Mouse (Mus musculus) hematopoietic stem cell, adult 5-6 weeks (primary cell): ENCODE measurements at regions not wholly inside any gene's neighbourhood (a gene's known extent, or its start where the extent isn't known, plus 50 kb on each side); places are given as distances from the start of the nearest gene placed in this dataset.
A peak's percentile ranks its signal among the peaks of the same experiment; 100 is the strongest.

Experiments used
- ATAC-seq, 2 experiments: fragments of 125-278 bp in 1 of 2; replicated peaks in 1 of 2; 2 replicates each; pipeline ENCODE4 v1.8.0; 2016 to 2017; ENCODE audit warnings: inconsistent platforms in 2 of 2, mild to moderate bottlenecking in 2 of 2, moderate number of reproducible peaks in 2 of 2, low read depth in 1 of 2, moderate TSS enrichment in 1 of 2; ENCODE audit not compliant: low FRiP score in 2 of 2, poor library complexity in 2 of 2, severe bottlenecking in 2 of 2, insufficient read depth in 1 of 2, low TSS enrichment in 1 of 2

- ATAC-seq = no peak
Observed at GRCm38 (mm10) chr9:120741521-120741920, 170.3 kb downstream of the Rpl14 start.

- ATAC-seq = no peak
Observed at GRCm38 (mm10) chr9:120743455-120743854, 172.2 kb downstream of the Rpl14 start.

GRCm38 (mm10) chr9:120745674-120746073, 174.4 kb downstream of the Rpl14 start:
- ATAC-seq = no peak

GRCm38 (mm10) chr9:120750820-120751219, 178.2 kb upstream of the Ctnnb1 start:
- ATAC-seq = no peak

GRCm38 (mm10) chr9:120751686-120752484, 177.1 kb upstream of the Ctnnb1 start:
- ATAC-seq = no peak

- ATAC-seq = no peak
Observed at GRCm38 (mm10) chr9:120754151-120754550, 174.9 kb upstream of the Ctnnb1 start.

GRCm38 (mm10) chr9:120755486-120755885, 173.5 kb upstream of the Ctnnb1 start:
- ATAC-seq = no peak

GRCm38 (mm10) chr9:120758003-120758402, 171.0 kb upstream of the Ctnnb1 start:
- ATAC-seq = no peak

- no peak for ATAC-seq
Observed at GRCm38 (mm10) chr9:120758632-120759031, 170.4 kb upstream of the Ctnnb1 start.

GRCm38 (mm10) chr9:120759771-120760170, 169.2 kb upstream of the Ctnnb1 start:
- peak; percentile 12 to 39; a peak in 1 of 4 replicates for ATAC-seq

- no peak for ATAC-seq
Observed at GRCm38 (mm10) chr9:120763802-120764201, 165.2 kb upstream of the Ctnnb1 start.

GRCm38 (mm10) chr9:120764663-120765062, 164.4 kb upstream of the Ctnnb1 start:
- no peak for ATAC-seq

- no peak for ATAC-seq
Observed at GRCm38 (mm10) chr9:120765292-120765691, 163.7 kb upstream of the Ctnnb1 start.

GRCm38 (mm10) chr9:120766881-120767280, 162.1 kb upstream of the Ctnnb1 start:
- no peak for ATAC-seq

- no peak for ATAC-seq
Observed at GRCm38 (mm10) chr9:120767396-120767795, 161.6 kb upstream of the Ctnnb1 start.

GRCm38 (mm10) chr9:120769056-120769455, 160.0 kb upstream of the Ctnnb1 start:
- no peak for ATAC-seq

GRCm38 (mm10) chr9:120769679-120770078, 159.3 kb upstream of the Ctnnb1 start:
- ATAC-seq = no peak

GRCm38 (mm10) chr9:120770886-120771285, 158.1 kb upstream of the Ctnnb1 start:
- no peak for ATAC-seq

- ATAC-seq = no peak
Observed at GRCm38 (mm10) chr9:120771896-120772530, 157.0 kb upstream of the Ctnnb1 start.
